Mouse (Mus musculus): ENCODE results near the gene Gm10563. TPM values are rescaled to one million over a fixed set of nuclear protein-coding genes. Genes with fewer than 3 reads are reported as not detected.

Gene Gm10563
- polyA plus RNA-seq, 1 experiment from 2014 or later: not detected

DNA sequence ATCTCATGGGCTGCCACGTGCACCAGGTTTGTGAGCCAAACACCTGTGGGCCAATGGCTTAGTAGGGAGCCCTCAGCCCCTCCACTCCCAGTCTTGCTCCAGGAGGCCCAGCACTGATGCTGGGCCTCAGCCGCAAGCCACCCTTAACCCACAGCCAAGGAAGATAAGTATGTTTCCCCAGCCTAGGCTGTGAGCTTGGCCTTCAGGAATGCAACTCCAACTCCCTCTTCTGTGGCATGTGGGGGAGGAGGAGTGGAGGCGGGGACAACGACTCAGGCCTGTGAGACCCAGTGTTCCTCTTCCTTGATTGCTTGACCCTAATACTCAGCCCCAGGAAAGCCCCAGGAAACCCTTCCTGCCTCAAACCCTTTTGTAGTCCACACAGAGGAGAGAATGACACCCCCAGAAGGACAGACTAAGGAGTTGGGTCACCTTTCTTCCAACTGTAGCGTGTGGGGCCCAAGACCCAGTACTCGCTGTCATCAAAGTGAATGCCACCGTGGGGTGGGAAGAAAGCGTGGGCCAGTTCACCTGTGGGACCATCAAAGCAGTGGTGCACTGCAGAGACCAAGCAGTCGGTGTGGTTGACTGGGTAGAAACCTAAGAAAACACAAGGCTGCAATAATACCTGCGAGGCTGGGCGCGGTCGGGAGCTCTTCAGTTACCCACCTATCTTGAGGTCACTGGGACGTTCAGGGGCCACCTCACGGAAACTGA is 6.5 kb upstream of the Gm10563 start:
- Histone ChIP-seq H3K4me2 (no peak overlapping the region), H3K9ac (no peak overlapping the region), H3K27me3 (replicated peaks) (peaks cover 59% of the 10 kb centered on the region), H3K4me1 (peaks cover 44% of the 10 kb centered on the region), H3K4me3 (no peak overlapping the region), H3K36me3 (peaks cover 50% of the 10 kb centered on the region), H3K27ac (no peak overlapping the region), H3K9me3 (replicated peaks) (no peaks in the 10 kb centered on the region)
- ATAC-seq: no peak
- WGBS (ENCODE audit: insufficient replicate concordance): 46% methylated on average over 15 of the region's 15 CpGs

DNA sequence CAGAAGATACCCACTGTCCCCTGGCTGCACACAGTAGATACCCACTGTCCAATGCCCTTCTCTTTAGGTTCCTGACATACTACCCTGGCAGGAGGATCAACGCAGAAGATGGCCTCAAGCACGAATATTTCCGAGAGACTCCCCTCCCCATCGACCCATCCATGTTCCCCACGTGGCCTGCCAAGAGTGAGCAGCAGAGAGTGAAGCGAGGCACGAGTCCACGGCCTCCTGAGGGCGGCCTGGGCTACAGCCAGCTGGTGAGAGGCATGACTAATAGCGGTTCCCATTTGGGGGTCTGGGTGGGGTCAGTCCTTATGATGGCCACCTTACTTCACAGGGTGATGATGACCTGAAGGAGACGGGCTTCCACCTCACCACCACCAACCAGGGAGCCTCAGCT is 4.1 kb upstream of the Gm10563 start:
- H3K4me3 ChIP-seq: no peak overlapping the region
- H3K9me3 ChIP-seq (replicated peaks): no peaks in the 10 kb centered on the region
- peaks cover 70% of the 10 kb centered on the region for H3K36me3 ChIP-seq
- no peak for ATAC-seq
- peaks cover 31% of the 10 kb centered on the region for H3K4me1 ChIP-seq
- WGBS (ENCODE audit: insufficient replicate concordance): 89% methylated on average over 11 of the region's 11 CpGs
- no peak overlapping the region for H3K4me2 ChIP-seq
- H3K27ac ChIP-seq: no peak overlapping the region
- no peak overlapping the region for H3K9ac ChIP-seq
- H3K27me3 ChIP-seq (replicated peaks): peaks cover 39% of the 10 kb centered on the region

DNA sequence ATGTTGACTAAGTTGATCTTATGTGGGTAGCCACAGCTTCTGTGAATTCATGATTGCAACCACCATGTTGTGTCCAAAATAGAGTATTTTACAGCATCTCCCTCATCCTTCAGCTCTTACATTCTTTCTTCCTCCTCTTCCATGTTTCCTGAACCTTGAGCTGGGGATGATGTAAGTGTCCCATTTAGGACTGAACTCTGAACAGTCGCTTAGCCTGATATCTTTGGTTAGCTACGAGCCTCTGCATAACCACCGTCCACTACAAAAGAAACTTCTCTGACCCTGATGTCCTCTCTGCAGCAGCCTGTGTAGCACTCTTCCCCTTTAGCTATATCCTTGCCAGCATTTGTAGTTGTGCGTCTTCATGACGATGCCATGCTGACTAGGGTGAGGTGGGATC is 513 bp upstream of the Gm10563 start:
- no peak for ATAC-seq
- H3K4me3 ChIP-seq: no peak overlapping the region
- H3K27ac ChIP-seq: no peak overlapping the region
- H3K27me3 ChIP-seq (replicated peaks): 0 out of 2 replicates have a peak, but pooled peaks cover 3% of the 10 kb centered on the region
- 89% methylated on average over 5 of the region's 5 CpGs for WGBS (ENCODE audit: insufficient replicate concordance)
- no peaks in the 10 kb centered on the region for H3K4me1 ChIP-seq
- H3K36me3 ChIP-seq: peaks cover 97% of the 10 kb centered on the region
- no peak overlapping the region for H3K9ac ChIP-seq
- H3K4me2 ChIP-seq: no peak overlapping the region
- H3K9me3 ChIP-seq (replicated peaks): no peaks in the 10 kb centered on the region

DNA sequence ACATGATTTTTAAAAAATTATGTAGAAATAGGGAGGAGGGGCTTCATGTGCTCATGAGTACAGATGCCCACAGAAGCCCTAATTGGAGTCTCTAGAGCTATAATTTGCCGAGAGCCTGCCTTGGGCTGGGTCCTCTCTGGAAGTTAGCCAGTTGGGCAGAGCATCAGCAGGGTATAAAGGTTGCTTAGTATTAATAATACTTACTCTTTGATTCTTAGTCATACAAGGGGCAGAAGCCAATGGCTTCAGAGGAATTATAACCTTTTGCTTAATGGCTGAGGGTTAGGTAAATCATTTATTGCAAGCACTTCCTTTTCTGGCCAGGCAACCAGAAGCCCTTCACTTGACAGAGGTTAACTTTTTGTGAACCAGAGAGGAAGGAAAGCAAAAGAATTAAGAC is 1.7 kb downstream of the Gm10563 start:
- H3K9ac ChIP-seq: no peak overlapping the region
- no peaks in the 10 kb centered on the region for H3K9me3 ChIP-seq (replicated peaks)
- H3K4me3 ChIP-seq: no peak overlapping the region
- peaks cover 95% of the 10 kb centered on the region for H3K36me3 ChIP-seq
- WGBS (ENCODE audit: insufficient replicate concordance): 80% methylated on average over 1 of the region's 1 CpGs
- no peaks in the 10 kb centered on the region for H3K4me1 ChIP-seq
- H3K27me3 ChIP-seq (replicated peaks): no peaks in the 10 kb centered on the region
- no peak for ATAC-seq
- H3K4me2 ChIP-seq: no peak overlapping the region
- H3K27ac ChIP-seq: no peak overlapping the region

DNA sequence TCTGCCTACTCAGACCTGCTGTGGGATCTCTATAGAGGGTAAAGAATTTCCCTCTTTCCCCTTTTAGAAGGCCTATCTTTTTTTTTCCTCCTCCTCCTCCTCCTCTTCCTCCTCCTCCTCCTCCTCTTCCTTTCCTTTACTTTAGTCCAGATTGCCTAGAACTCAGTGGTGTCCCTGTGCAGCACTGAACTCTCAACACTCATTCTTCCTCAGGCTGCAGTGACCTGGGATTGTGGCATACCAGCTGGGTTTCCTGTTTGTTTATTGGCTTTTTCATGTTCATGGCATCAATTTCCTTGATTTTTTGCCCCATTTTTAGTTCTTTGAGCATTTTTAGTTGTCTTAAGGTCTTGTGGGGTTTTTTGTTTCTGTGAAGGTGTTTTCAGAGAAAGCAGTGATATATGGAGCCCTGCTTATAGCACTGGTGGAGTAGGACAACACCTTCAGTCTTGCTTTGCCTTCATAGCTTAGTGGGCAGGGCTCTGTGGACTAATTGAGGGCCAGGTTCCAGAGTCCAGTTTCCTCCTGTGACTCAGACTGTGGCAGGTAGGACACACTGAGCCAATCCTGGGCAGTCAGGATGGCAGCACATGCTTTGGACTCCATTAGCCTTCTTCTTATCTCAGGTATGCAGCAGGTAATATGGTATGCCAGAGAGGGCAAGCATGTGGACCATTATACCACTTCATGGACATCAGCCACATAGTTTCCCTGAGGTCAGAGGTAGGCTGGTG is 9.3 kb downstream of the Gm10563 start:
- Histone ChIP-seq H3K4me3 (no peak overlapping the region), H3K27ac (no peak overlapping the region), H3K9me3 (replicated peaks) (no peaks in the 10 kb centered on the region), H3K36me3 (peaks cover 95% of the 10 kb centered on the region), H3K4me2 (no peak overlapping the region), H3K27me3 (replicated peaks) (no peaks in the 10 kb centered on the region), H3K4me1 (no peaks in the 10 kb centered on the region), H3K9ac (no peak overlapping the region)
- no peak for ATAC-seq

DNA sequence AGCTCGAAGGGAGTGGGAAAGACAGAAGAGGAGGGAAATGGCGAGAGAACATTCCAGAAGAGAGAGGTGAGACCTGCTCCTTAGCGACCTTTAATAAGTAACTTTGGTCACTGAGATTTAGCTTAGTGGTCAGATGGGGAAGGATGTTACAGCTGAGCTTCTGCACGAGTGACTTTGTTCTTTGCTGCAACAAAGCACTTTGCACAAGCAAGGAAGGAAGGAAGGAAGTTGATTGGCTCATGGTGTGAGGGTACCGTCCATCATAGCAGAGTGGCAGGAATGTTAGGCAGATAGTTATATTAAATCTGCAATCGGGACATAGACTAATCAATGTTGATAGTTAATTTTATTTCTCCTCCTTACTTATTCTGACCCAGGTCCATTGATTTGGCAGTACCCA is 14.9 kb downstream of the Gm10563 start:
- H3K36me3 ChIP-seq: peaks cover 84% of the 10 kb centered on the region
- no peaks in the 10 kb centered on the region for H3K27me3 ChIP-seq (replicated peaks)
- H3K4me2 ChIP-seq: no peak overlapping the region
- H3K4me3 ChIP-seq: no peak overlapping the region
- 68% methylated on average over 6 of the region's 6 CpGs for WGBS (ENCODE audit: insufficient replicate concordance)
- H3K27ac ChIP-seq: no peak overlapping the region
- H3K9me3 ChIP-seq (replicated peaks): no peaks in the 10 kb centered on the region
- ATAC-seq: no peak
- H3K4me1 ChIP-seq: peaks cover 4% of the 10 kb centered on the region; the same call in 1 of the 2 replicates
- no peak overlapping the region for H3K9ac ChIP-seq

DNA sequence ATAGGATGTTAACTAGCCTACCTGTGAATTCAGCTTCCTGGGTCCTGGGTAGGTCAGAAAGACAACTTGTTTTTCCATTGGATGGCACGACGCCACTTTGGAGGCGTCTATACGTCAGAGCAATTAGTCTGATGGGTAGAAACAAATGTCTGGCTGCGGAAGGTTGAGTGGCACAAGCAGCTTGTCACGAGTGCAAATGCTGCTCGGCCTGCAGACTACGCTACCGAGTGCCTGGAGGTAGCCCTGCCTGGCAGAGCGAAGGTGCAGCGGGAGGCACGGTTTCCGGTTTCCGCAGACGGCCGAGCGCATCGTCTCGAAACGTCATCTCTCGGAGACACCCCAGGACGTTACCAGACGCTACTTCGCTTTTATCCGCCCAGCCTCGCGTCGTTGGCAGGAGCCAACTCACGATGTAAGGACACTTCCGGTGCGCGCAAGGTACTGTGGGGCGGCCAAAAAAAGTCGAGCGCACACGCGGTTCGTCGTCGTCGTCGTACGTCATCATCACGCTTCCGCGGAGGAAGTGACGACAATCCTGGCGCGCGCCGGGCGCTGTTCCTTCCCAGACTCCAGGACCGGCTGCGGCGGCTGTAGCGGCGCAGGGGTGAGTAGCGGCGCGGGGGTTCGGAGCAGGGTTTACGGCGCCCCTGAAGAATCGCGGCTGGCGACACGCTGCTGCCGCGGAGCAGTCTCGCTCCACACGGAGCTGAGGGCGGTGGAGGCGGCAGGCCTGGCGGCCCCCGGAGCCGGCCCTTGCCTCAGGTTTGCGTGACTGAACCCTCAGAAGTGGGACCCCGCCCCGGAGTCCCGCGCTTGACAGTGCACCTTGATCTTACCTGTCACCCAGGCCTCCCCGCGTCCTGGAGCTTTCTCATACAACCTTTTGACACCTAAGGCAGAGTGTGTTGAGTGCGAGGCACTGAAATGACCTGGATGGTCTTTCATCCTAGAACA is 20.6 kb downstream of the Gm10563 start, which contains the start of gene Cdk11b:
TSS of gene Cdk11b (plus strand) at position 517 of the 954 bp plus-strand sequence.
- peak within 1 kb of the TSS; percentile 68 for H3K4me2 ChIP-seq
- H3K4me3 ChIP-seq: peak within 1 kb of the TSS; percentile 85
- WGBS (ENCODE audit: insufficient replicate concordance): under 1% methylated on average over 84 of the region's 84 CpGs
- no peaks in the 10 kb centered on the region for H3K9me3 ChIP-seq (replicated peaks)
- ATAC-seq: peak; percentile 100
- peak within 1 kb of the TSS; percentile 87 for H3K9ac ChIP-seq
- H3K36me3 ChIP-seq: peaks cover 58% of the 10 kb centered on the region
- peak within 1 kb of the TSS; percentile 95 for H3K27ac ChIP-seq
- peaks cover 14% of the 10 kb centered on the region for H3K4me1 ChIP-seq
- H3K27me3 ChIP-seq (replicated peaks): no peaks in the 10 kb centered on the region

DNA sequence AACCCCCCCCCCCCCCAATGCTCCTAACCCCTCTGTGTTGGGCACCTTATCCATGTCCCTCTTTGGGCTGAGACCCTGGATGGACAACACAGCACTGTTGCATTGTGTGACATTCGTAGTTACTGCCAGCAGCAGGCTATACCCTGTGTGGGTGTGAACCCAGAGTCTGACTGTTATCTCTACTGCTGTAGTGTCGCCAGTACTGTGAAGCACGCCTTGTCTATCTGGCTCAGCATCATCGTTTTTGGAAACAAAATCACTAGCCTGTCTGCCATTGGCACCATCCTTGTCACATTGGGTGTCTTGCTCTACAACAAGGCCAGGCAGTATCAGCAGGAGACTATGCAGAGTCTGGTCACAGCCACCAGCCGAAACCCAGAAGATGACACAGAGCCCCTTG is 26.9 kb downstream of the Gm10563 start:
- ATAC-seq: peak; percentile 73; the same call in 1 of the 2 replicates
- H3K27ac ChIP-seq: no peak overlapping the region
- WGBS (ENCODE audit: insufficient replicate concordance): 64% methylated on average over 5 of the region's 5 CpGs
- peaks cover 85% of the 10 kb centered on the region for H3K36me3 ChIP-seq
- no peak overlapping the region for H3K4me2 ChIP-seq
- H3K27me3 ChIP-seq (replicated peaks): no peaks in the 10 kb centered on the region
- no peak overlapping the region for H3K4me3 ChIP-seq
- peaks cover 11% of the 10 kb centered on the region for H3K4me1 ChIP-seq
- H3K9ac ChIP-seq: no peak overlapping the region
- no peaks in the 10 kb centered on the region for H3K9me3 ChIP-seq (replicated peaks)

DNA sequence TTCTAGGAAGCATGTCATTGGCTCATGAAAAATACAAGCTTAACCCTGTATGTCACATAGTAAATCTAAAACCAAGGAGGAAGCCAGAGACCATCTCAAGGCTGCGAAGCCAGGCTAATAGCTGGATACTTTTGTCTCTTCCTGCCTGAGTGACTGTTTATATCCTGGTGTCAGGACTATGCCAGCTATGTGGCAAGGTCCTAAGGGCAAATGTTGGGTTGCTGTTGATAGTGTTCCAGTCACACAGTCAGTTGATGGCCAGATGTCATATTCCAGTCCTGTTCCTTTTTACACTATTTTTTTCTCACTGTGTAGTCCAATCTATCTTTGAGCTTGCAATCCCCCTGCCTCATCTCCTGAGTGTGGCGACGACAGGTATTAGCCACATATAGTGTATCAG is 31.9 kb downstream of the Gm10563 start:
- Histone ChIP-seq H3K4me2 (no peak overlapping the region), H3K4me1 (peaks cover 5% of the 10 kb centered on the region), H3K9me3 (replicated peaks) (no peaks in the 10 kb centered on the region), H3K4me3 (no peak overlapping the region), H3K27me3 (replicated peaks) (no peaks in the 10 kb centered on the region), H3K9ac (no peak overlapping the region), H3K36me3 (peaks cover 84% of the 10 kb centered on the region), H3K27ac (no peak overlapping the region)
- WGBS (ENCODE audit: insufficient replicate concordance): 85% methylated on average over 3 of the region's 3 CpGs
- no peak for ATAC-seq

DNA sequence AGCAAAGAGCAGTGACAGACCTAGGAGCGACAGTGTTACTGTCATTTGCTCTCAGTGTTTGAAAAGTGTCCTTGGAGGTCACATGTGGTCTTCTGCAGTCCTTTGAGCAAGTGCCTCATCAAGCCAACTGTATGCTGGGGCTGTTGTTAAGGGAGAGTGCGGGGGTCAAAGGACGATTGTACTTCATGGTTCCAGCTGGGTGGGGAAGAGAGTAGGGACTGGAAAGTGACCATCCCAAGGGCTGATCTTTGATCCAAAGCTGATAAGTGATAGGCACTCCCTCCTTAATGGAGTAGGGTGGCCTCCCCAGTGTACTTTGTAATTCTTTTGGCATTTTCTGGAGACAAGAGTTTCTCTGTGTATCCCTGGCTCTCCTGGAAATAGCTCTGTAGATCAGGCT is 33.3 kb downstream of the Gm10563 start:
- H3K4me2 ChIP-seq: no peak overlapping the region
- no peak overlapping the region for H3K9ac ChIP-seq
- no peaks in the 10 kb centered on the region for H3K27me3 ChIP-seq (replicated peaks)
- 75% methylated on average over 3 of the region's 3 CpGs for WGBS (ENCODE audit: insufficient replicate concordance)
- no peaks in the 10 kb centered on the region for H3K4me1 ChIP-seq
- no peak overlapping the region for H3K27ac ChIP-seq
- H3K36me3 ChIP-seq: peaks cover 70% of the 10 kb centered on the region
- no peak for ATAC-seq
- H3K9me3 ChIP-seq (replicated peaks): no peaks in the 10 kb centered on the region
- no peak overlapping the region for H3K4me3 ChIP-seq

DNA sequence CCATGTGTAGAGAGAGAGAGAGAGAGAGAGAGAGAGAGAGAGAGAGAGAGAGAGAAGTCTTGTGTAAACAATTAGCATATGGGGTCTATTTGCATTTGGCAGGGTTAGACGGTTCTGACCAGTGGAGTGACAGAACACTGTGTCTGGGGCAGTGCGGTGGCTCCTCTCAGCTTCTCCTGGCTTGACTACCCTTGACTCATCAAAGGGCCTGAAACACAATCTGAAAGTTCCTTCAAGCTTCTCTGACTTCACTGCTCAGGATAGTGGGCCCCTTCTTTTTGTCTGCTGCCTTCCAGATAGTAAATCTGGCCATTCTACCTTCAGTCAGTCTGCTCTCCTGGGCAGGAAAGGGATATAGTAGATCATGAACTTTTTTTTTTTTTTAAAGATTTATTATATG is 38.4 kb downstream of the Gm10563 start:
- no peak overlapping the region for H3K4me2 ChIP-seq
- no peak overlapping the region for H3K27ac ChIP-seq
- 76% methylated on average over 2 of the region's 2 CpGs for WGBS (ENCODE audit: insufficient replicate concordance)
- no peaks in the 10 kb centered on the region for H3K9me3 ChIP-seq (replicated peaks)
- no peak overlapping the region for H3K4me3 ChIP-seq
- no peaks in the 10 kb centered on the region for H3K27me3 ChIP-seq (replicated peaks)
- H3K36me3 ChIP-seq: peaks cover 54% of the 10 kb centered on the region
- peaks cover 30% of the 10 kb centered on the region for H3K4me1 ChIP-seq
- ATAC-seq: no peak
- no peak overlapping the region for H3K9ac ChIP-seq

DNA sequence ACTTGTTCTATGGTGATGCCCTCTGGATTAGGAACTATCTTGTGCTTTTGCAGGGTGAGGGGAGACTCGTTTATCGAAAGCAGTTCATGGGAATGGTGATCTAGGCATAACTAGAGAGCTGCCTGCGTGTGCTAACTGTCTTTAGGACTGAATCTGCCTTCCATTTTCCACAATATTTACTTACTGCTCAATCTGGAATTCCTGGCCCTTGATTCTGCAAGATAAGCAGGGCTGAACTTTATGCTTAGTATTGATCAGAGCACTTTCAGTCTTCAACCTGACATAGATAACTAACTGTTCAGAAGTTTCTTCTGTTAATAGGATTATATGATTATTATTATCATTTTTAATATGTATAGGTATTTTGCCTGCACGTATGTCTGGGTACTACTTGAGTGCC is 40.1 kb downstream of the Gm10563 start:
- WGBS (ENCODE audit: insufficient replicate concordance): 74% methylated on average over 4 of the region's 4 CpGs
- Histone ChIP-seq H3K27me3 (replicated peaks) (no peaks in the 10 kb centered on the region), H3K36me3 (peaks cover 40% of the 10 kb centered on the region), H3K4me3 (no peak overlapping the region), H3K9me3 (replicated peaks) (no peaks in the 10 kb centered on the region), H3K9ac (no peak overlapping the region), H3K4me1 (peaks cover 39% of the 10 kb centered on the region), H3K27ac (no peak overlapping the region), H3K4me2 (no peak overlapping the region)
- ATAC-seq: no peak

Measured in liver, embryonic 12.5 days (tissue).